Mouse (Mus musculus) megakaryocyte progenitor cell, adult 5-6 weeks (primary cell): ENCODE results near the gene Rnf167. TPM values are rescaled to one million over a fixed set of nuclear protein-coding genes. Genes with fewer than 3 reads are reported as not detected.

Experiments
- total RNA-seq, 2 experiments: library from RNA; stranded (forward) in 1 of 2; stranded (reverse) in 1 of 2; fragments of 157-497, 149-512 nt in 1 of 2; fragments of 200-1000 nt in 1 of 2; gene quantifications; 2 replicates each; pipeline versions ENCODE4 v1.2.3 to v1.2.4; 2015 to 2017

Gene Rnf167
- total RNA-seq, 2 experiments from 2014 or later = 30.7 to 39.3 TPM

Other genes with a start within 250 kb of the Rnf167 start
- 27.1 and 28.4 TPM in 2 replicates for gene Pelp1, start 237.2 kb upstream of the Rnf167 start, total RNA-seq (2015)
- 9.5 and 16.8 TPM in 2 replicates for gene Pelp1, start 237.2 kb upstream of the Rnf167 start, total RNA-seq (2017)
- gene Arrb2, start 214.6 kb upstream of the Rnf167 start, total RNA-seq (2015) = 43.9 and 47.7 TPM in 2 replicates
- 31.4 and 48.0 TPM in 2 replicates for gene Arrb2, start 214.6 kb upstream of the Rnf167 start, total RNA-seq (2017)
- gene Med11, start 195.3 kb upstream of the Rnf167 start, total RNA-seq (2015) = 36.7 and 37.1 TPM in 2 replicates
- 37.0 and 40.2 TPM in 2 replicates for gene Med11, start 195.3 kb upstream of the Rnf167 start, total RNA-seq (2017)
- not detected in 2 replicates for gene Zmynd15, start 187.8 kb upstream of the Rnf167 start, total RNA-seq (2015)
- 0.25 TPM in 1 of 2 replicates, not detected in the other for gene Zmynd15, start 187.8 kb upstream of the Rnf167 start, total RNA-seq (2017)
- gene Cxcl16, start 187.3 kb upstream of the Rnf167 start, total RNA-seq (2015) = 0.29 and 0.67 TPM in 2 replicates
- gene Cxcl16, start 187.3 kb upstream of the Rnf167 start, total RNA-seq (2017) = 0.24 TPM in 1 of 2 replicates, not detected in the other
- not detected in 2 replicates for gene Tm4sf5, start 142.0 kb upstream of the Rnf167 start, total RNA-seq (2015)
- gene Tm4sf5, start 142.0 kb upstream of the Rnf167 start, total RNA-seq (2017) = not detected in 2 replicates
- not detected in 2 replicates for gene Vmo1, start 132.6 kb upstream of the Rnf167 start, total RNA-seq (2015)
- not detected in 2 replicates for gene Vmo1, start 132.6 kb upstream of the Rnf167 start, total RNA-seq (2017)
- gene Gltpd2, start 128.0 kb upstream of the Rnf167 start, total RNA-seq (2015) = not detected in 2 replicates
- not detected in 2 replicates for gene Gltpd2, start 128.0 kb upstream of the Rnf167 start, total RNA-seq (2017)
- 141 and 153 TPM in 2 replicates for gene Psmb6, start 121.9 kb upstream of the Rnf167 start, total RNA-seq (2015)
- 272 and 309 TPM in 2 replicates for gene Psmb6, start 121.9 kb upstream of the Rnf167 start, total RNA-seq (2017)
- gene Gm40193, start 114.3 kb upstream of the Rnf167 start, total RNA-seq (2015) = not detected in 2 replicates
- gene Gm40193, start 114.3 kb upstream of the Rnf167 start, total RNA-seq (2017) = not detected in 2 replicates
- gene Pld2, start 107.2 kb upstream of the Rnf167 start, total RNA-seq (2015) = 0.07 and 0.90 TPM in 2 replicates
- gene Pld2, start 107.2 kb upstream of the Rnf167 start, total RNA-seq (2017) = 0.25 and 0.81 TPM in 2 replicates
- gene Mink1, start 84.4 kb upstream of the Rnf167 start, total RNA-seq (2015) = 14.4 and 18.0 TPM in 2 replicates
- 12.5 and 16.5 TPM in 2 replicates for gene Mink1, start 84.4 kb upstream of the Rnf167 start, total RNA-seq (2017)
- gene 4930544D05Rik, start 31.4 kb upstream of the Rnf167 start, total RNA-seq (2015) = not detected in 2 replicates
- gene 4930544D05Rik, start 31.4 kb upstream of the Rnf167 start, total RNA-seq (2017) = not detected in 2 replicates
- gene Chrne, start 28.0 kb upstream of the Rnf167 start, total RNA-seq (2015) = not detected in 2 replicates
- gene Chrne, start 28.0 kb upstream of the Rnf167 start, total RNA-seq (2017) = 0.17 TPM in 1 of 2 replicates, not detected in the other
- 0.66 and 2.3 TPM in 2 replicates for gene Gp1ba, start 8.1 kb upstream of the Rnf167 start, total RNA-seq (2015)
- gene Gp1ba, start 8.1 kb upstream of the Rnf167 start, total RNA-seq (2017) = 0.08 and 0.20 TPM in 2 replicates
- 59.5 and 73.9 TPM in 2 replicates for gene Slc25a11, start 244 bp downstream of the Rnf167 start, total RNA-seq (2015)
- gene Slc25a11, start 244 bp downstream of the Rnf167 start, total RNA-seq (2017) = 46.6 and 52.7 TPM in 2 replicates
- 1,057 and 1,218 TPM in 2 replicates for gene Pfn1, start 7.4 kb downstream of the Rnf167 start, total RNA-seq (2015)
- 491 and 574 TPM in 2 replicates for gene Pfn1, start 7.4 kb downstream of the Rnf167 start, total RNA-seq (2017)
- 4.1 and 6.2 TPM in 2 replicates for gene Eno3, start 10.0 kb downstream of the Rnf167 start, total RNA-seq (2015)
- gene Eno3, start 10.0 kb downstream of the Rnf167 start, total RNA-seq (2017) = 7.2 and 9.5 TPM in 2 replicates
- 102 and 109 TPM in 2 replicates for gene Spag7, start 22.2 kb downstream of the Rnf167 start, total RNA-seq (2015)
- gene Spag7, start 22.2 kb downstream of the Rnf167 start, total RNA-seq (2017) = 68.6 and 71.8 TPM in 2 replicates
- gene Camta2, start 40.9 kb downstream of the Rnf167 start, total RNA-seq (2015) = 9.1 and 9.2 TPM in 2 replicates
- gene Camta2, start 40.9 kb downstream of the Rnf167 start, total RNA-seq (2017) = 2.0 and 5.1 TPM in 2 replicates
- gene Inca1, start 52.9 kb downstream of the Rnf167 start, total RNA-seq (2015) = 0.20 TPM in 1 of 2 replicates, not detected in the other
- gene Inca1, start 52.9 kb downstream of the Rnf167 start, total RNA-seq (2017) = 0.50 TPM in 1 of 2 replicates, not detected in the other
- gene Kif1c, start 53.3 kb downstream of the Rnf167 start, total RNA-seq (2015) = 1.6 and 2.0 TPM in 2 replicates
- gene Kif1c, start 53.3 kb downstream of the Rnf167 start, total RNA-seq (2017) = 4.6 and 5.9 TPM in 2 replicates
- 1.3 and 2.1 TPM in 2 replicates for gene Zfp3, start 117.0 kb downstream of the Rnf167 start, total RNA-seq (2015)
- gene Zfp3, start 117.0 kb downstream of the Rnf167 start, total RNA-seq (2017) = 1.9 and 2.7 TPM in 2 replicates
- 0.37 TPM in 1 of 2 replicates, not detected in the other for gene Scimp, start 165.4 kb downstream of the Rnf167 start, total RNA-seq (2015)
- not detected in 2 replicates for gene Scimp, start 165.4 kb downstream of the Rnf167 start, total RNA-seq (2017)
- 19.5 and 28.2 TPM in 2 replicates for gene Rabep1, start 197.5 kb downstream of the Rnf167 start, total RNA-seq (2015)
- 30.8 and 52.6 TPM in 2 replicates for gene Rabep1, start 197.5 kb downstream of the Rnf167 start, total RNA-seq (2017)